Mouse (Mus musculus) cortical plate, adult 2 months (tissue): ENCODE data around the gene Asic2.

Source experiments
- CTCF ChIP-seq: fragments of 200-500 bp; IDR thresholded peaks from 2 replicates; pipeline ENCODE4 v1.5.1; 2011; ENCODE audit warnings: mild to moderate bottlenecking, control low read depth, low read length; ENCODE audit not compliant: insufficient read depth; ENCODE audit errors: extremely low read depth
- POLR2A ChIP-seq: fragments of 200-500 bp; IDR thresholded peaks from 2 replicates; pipeline ENCODE4 v1.6.1; 2011; ENCODE audit warnings: mild to moderate bottlenecking, low read length, control low read depth; ENCODE audit not compliant: insufficient read depth; ENCODE audit errors: extremely low read depth

DNA sequence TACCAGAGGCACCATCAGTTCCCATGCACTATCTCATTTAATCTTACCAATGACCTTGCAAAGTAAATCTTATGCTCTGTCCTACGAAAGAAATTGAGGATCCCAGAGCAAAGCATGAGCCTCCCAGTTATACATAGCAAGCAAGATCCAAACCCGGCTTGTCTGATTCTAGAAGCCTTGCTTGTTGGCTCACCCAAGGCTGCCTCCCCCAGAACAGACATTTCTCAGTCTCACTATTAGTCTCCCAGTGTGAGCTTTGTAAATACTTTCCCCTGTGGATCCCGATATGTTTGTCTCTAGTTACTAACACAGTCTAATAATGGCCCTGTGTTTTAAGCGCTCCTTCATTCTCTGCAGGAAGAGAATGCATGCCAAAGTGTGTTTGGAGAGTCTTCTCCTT lies 446.4 kb downstream of the Asic2 start:
- no peak for TF ChIP-seq CTCF
- no peak for TF ChIP-seq POLR2A
